Mouse (Mus musculus): Measurements from ENCODE around the gene Ndufb4. TPM values are rescaled to one million over a fixed set of nuclear protein-coding genes. Genes with fewer than 3 reads are reported as not detected.

The Ndufb4 gene
- polyA plus RNA-seq, 1 experiment = 52.4 TPM

- no peak for DNase-seq (ENCODE audit: low spot score)
Observed at GRCm38 (mm10) chr16:37636107-37636506, 18.1 kb downstream of the Ndufb4 start.

DNA sequence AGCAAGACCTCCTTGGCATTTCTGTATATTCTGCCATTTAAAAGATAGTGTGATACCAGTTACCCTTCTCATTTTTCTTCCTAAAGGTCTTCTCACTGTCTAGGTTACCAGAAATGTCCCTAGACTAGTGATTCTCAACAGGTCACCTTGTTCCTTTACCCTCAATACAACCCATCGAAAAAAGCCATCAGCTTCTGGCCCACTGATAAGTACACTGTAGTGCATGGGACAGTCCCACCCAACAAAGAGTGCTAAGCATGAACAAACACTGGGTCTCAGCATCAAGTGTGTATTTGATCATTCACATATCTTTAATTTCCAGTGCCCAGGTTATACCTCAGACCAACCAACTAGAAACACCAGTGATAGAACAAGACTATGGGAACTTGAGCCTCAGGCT lies 19.2 kb downstream of the Ndufb4 start:
- DNase-seq (ENCODE audit: low spot score) = no peak

- no peak for DNase-seq (ENCODE audit: low spot score)
Observed at GRCm38 (mm10) chr16:37634578-37634977, 19.7 kb downstream of the Ndufb4 start.

DNA sequence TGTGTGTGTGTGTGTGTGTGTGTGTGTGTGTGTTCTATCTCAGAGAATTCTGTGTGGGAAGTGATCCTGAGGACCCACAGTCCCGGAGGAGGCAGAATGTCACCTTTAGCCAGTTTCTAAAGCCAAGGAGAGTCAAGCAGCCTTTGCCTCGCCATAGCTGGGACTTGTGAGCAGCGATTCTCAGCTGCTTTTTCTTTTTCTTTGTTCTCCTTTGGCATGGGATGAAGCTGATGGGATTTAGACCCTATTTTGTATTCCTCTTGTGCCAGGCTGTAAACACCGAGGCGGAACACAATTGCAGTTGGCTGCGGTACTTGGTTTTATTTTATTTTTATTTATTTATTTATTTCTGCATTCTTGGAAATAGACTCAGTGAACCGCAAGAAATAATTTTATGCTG lies 25.2 kb downstream of the Ndufb4 start:
- DNase-seq (ENCODE audit: low spot score) = no peak

DNA sequence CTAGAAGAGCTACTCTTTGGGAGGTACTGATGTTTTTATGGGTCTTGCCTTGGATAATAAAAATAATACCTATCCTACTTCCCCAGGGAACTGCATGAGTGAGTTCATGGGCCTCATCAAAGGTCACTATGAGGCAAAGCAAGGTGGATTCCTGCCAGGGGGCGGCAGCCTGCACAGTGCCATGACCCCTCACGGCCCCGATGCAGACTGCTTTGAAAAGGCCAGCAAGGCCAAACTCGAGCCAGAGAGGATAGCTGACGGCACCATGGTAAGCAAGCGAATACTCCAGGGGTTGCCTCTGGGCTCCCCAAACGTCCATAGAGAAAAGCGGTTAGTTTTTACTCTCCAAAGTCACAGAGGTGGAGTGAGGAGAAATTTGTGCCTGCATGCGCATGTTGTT lies 25.9 kb downstream of the Ndufb4 start:
- no peak for DNase-seq (ENCODE audit: low spot score)

DNA sequence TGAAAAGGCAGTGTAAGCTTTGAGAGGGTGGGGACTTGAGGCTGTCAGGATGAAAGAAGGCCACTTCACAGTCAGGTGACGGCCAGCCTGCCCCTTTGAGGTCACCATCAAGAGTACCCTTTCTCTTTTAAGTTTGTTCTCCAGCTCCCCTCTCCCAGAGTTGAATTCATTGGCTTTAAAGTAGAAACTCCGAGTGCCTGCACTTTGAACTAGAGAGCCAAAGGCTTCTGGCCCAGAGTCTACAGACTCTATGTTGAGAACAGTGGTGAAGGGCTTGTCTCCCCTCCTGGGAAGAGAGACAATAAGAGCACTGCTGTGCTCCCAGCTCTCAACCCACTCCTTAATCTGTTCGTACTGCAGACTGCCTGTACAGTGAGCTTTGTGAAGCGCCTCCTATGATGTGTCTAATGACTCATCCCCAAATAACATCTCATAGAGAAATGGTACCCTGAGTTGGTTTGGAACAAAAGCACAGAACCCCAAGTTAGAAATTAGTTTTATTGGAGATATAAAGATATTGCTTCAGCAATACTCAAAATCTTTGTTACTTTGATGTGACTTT lies 27.8 kb downstream of the Ndufb4 start:
- DNase-seq (ENCODE audit: low spot score) = no peak

DNA sequence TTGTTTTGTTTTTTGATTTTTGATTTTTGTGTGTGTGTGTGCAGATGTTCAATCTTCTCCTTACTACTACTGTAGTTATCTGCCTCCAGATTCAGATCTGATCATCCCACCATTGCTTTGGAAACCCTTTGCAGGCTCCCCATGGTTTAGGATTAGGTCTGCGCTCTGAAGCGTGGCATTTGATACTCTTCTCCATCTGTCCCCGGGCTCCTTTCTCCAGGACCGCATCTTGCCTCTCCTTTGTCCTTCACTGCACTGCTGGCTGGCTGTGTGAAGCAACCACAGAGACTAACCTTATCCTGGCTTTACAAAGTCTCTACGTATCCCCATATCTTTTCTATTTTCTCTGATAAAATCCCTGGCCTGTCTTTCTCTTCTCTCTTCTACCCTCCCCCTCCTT lies 31.3 kb downstream of the Ndufb4 start:
- DNase-seq (ENCODE audit: low spot score) = no peak

- no peak for DNase-seq (ENCODE audit: low spot score)
Observed at GRCm38 (mm10) chr16:37622403-37622802, 31.9 kb downstream of the Ndufb4 start.

DNA sequence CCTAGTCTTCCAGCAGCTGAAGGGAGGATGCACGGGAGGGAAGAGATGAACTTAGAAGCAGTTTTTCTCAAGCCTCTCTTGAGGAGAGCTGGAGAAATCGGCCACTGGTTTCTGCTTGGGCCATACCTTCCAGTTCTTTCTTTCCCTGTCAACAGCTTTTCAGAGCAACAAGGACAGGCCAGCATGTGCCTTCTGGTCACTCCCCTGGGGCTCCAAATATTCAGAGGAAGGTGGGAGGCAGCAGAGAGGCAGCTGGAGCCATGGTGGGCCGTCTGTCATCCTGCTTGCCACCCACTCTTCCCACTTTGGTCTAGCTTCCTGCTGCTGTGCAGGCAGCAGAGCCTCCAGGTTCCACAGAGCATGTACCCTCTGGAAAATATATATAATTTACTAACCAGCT lies 36.6 kb downstream of the Ndufb4 start:
- DNase-seq (ENCODE audit: low spot score) = no peak

DNA sequence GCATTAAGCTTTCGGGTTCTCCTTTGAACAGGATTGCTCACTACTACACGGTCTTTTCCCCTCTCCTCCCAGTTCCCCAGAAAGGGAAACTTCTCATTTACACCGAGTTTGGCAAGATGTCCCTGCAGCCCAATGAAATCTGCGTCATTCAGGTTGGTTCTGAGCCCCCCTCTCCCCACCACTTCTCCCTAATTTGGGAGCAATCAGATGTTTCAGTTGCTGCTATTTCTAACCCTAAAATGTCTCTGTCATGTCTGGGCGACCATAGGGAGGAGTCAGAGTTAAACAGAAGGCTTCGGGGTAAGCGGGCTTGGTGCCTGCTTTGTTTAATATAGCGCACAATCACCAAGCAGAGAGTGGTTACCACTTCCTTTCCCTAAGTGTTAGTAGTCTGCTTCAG lies 38.1 kb downstream of the Ndufb4 start:
- no peak for DNase-seq (ENCODE audit: low spot score)

DNA sequence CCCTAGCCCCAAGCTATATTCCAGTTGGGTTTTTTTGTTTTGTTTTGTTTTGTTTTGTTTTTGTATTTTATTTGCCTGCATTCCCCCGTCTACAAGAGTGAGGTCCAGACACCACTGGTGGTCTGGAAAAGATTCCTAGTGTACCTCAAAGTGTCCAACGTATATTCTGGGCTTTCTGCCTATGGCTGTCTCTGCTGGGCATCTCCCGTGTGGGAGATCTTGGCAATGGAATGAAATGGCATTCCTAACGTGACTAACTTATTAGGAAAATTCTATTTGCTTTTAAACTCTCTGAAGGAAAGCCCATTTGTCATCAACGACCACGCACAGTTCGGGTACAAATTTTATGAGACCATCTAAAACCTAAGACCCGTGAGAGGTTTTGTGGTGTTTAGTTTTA lies 38.8 kb downstream of the Ndufb4 start:
- no peak for DNase-seq (ENCODE audit: low spot score)

- no peak for DNase-seq (ENCODE audit: low spot score)
Observed at GRCm38 (mm10) chr16:37614540-37614939, 39.7 kb downstream of the Ndufb4 start.

GRCm38 (mm10) chr16:37612013-37612412 lies 42.2 kb downstream of the Ndufb4 start:
- DNase-seq (ENCODE audit: low spot score) = no peak

GRCm38 (mm10) chr16:37611072-37611471 lies 43.2 kb downstream of the Ndufb4 start:
- no peak for DNase-seq (ENCODE audit: low spot score)

DNA sequence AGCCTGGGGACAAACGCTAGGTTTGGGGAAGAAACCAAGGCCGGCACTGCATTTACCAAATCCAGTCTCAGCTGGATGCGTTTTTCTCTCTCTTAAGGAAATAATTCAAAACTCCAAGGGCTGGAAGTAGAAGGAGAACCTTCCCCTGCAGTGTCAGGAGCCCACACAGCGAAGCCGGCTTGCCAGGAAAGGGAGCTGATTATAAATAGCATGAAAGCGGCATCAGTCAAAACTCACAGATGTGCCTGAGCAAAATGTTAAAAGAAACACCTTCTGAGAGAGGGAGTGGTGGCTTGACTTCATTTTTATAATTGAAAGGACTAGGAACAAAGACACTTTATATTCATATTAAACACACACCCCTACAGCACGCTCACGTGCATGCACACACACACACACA lies 43.9 kb downstream of the Ndufb4 start:
- no peak for DNase-seq (ENCODE audit: low spot score)

DNA sequence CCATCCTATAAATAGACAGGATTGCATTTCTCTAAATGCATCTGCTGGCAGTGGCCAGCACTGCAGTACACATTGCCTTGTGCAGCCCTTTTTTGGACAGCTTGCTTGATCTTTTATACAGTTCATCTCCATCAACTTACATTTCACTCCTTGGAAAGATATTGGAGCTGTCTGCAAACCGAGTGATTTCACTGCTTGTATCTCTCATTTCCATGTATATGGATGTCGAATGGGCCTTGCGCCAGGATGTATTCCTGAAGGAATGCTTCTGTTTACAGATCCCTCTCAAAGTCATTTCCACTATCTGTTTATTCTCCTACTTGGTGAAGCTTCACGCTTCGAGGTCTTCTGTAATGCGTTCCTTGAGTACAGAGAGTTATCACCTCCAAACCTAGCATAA lies 50.0 kb downstream of the Ndufb4 start:
- DNase-seq (ENCODE audit: low spot score) = no peak

GRCm38 (mm10) chr16:37603431-37603830 lies 50.8 kb downstream of the Ndufb4 start:
- no peak for DNase-seq (ENCODE audit: low spot score)

- no peak for DNase-seq (ENCODE audit: low spot score)
Observed at GRCm38 (mm10) chr16:37599326-37599725, 54.9 kb downstream of the Ndufb4 start.

DNA sequence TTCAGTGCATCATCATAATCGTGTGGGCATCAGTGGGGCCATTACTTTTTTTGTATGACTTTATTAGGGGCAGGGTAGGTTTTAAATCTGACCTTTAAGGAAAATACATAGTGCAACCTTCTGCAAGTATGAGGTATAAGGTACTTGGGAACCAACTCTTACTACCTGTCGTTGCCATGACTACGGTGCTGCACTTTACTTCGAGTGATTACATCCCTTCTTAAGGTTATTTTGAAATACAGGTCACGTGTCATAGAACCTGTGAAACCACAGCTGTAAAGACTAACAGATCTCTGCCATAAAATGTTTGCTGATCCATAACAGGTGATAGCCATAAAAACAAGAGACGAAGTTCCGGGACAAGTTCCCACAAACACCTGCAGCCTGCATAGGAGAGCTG lies 55.8 kb downstream of the Ndufb4 start:
- no peak for DNase-seq (ENCODE audit: low spot score)

DNA sequence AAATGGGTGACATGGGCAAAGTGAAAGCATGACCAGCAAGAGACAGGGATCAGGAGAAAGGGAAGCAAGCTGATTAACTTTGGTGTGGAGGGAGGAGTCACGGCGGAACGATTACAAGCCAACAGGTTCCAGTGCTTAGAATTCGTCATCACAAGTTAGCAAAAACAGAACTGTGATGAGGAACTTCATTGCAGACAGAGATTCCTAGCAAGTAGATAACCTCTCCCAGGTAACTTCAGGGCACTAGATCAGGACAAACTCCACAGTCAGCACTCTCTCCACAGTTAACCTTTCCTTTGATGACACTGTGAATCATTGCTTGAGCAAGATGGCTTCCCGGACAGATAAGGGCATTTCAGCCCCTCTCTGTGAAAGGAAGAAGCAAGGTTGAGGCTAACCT lies 56.8 kb downstream of the Ndufb4 start:
- no peak for DNase-seq (ENCODE audit: low spot score)
